27 mouse cellular contexts compared by ENCODE assay signal in the genomic region with DNA sequence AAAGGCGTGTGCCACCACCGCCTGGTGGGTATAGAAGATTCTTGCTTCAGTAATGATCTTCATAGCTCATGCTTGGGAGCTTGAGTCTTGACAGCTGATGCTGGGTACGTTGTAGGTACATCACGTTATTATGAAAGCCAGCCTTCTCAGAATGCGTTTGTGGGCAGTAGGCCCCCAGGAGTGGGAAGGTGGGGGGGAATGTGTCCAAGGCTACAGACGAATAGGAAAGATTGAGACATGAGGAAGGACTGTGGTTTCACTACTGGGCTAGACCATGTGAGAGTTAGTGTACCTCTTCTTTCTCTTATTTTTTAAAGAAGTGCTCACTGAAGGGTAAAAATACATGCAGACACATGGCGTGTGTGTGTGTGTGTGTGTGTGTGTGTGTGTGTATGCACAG. TPM values are rescaled to one million over a fixed set of nuclear protein-coding genes. Genes with fewer than 3 reads are reported as not detected.
DNase-seq lines count a peak whose midpoint lies in the region; ATAC-seq lines count a peak whose summit lies in the region.
"Had no signal": no experiment of that assay in that cellular context is flagged by ENCODE, and none has a peak within 500 bp of the region (broad histone marks: within the 10 kb centered on the region; RNA-seq: fewer than 3 reads in every experiment).

No protein-coding gene starts in this region.

- no peak for DNase-seq in heart, embryonic 10.5 days (ENCODE audit: low spot score)
- no peak for DNase-seq in heart, postnatal 4 days
- peak; percentile 18 for DNase-seq in A20 (ENCODE audit: low read depth, low spot score)
- DNase-seq in left cerebral cortex, adult 8-10 months (ENCODE audit: low spot score in 2 of 2) = no peak
- DNase-seq in urinary bladder, postnatal 10 days (ENCODE audit: low spot score) = no peak
- DNase-seq in left cerebral cortex, postnatal 4 days = no peak
- DNase-seq: adrenal gland, adult 8-10 months; adrenal gland, postnatal 14 days; adrenal gland, postnatal 36 days; cerebellum, adult 11-12 months; cerebellum, adult 2 months; cerebellum, adult 9-10 months; cerebellum, postnatal 10 days; cerebellum, postnatal 25 days; embryo, embryonic 11 days had no signal

- 0 out of 2 replicates have a peak, but pooled peaks have one; percentile 58 for ATAC-seq in common myeloid progenitor, adult 5-6 weeks (replicated peaks; ENCODE audit: low read depth, poor library complexity, severe bottlenecking)
- ATAC-seq in megakaryocyte progenitor cell, adult 5-6 weeks (replicated peaks; ENCODE audit: poor library complexity) = peak; percentile 88
- ATAC-seq: activated CD4-positive, CD25-positive, alpha-beta regulatory T cell, adult 4 months; forebrain, embryonic 14.5 days; forebrain, embryonic 16.5 days; Patski had no signal

- no peaks in the 10 kb centered on the region for H3K27me3 ChIP-seq in heart, embryonic 10.5 days (ENCODE audit: insufficient read depth, poor library complexity, severe bottlenecking)

- H3K27ac ChIP-seq in heart, embryonic 10.5 days = 0 out of 2 replicates have a peak overlapping the region, but pooled peaks have one; percentile 89
- H3K27ac ChIP-seq: embryonic facial prominence, embryonic 13.5 days; embryonic facial prominence, embryonic 15.5 days; forebrain, embryonic 10.5 days; forebrain, embryonic 12.5 days had no signal

- H3K9me3 ChIP-seq in heart, embryonic 10.5 days = no peaks in the 10 kb centered on the region
- H3K9me3 ChIP-seq: embryonic facial prominence, embryonic 13.5 days; embryonic facial prominence, embryonic 15.5 days; forebrain, embryonic 10.5 days; forebrain, embryonic 12.5 days; G1E had no signal

- WGBS in heart, embryonic 10.5 days = 85% methylated on average over 7 of the region's 7 CpGs

- intact Hi-C loops in left cerebral cortex, postnatal 4 days (cut with DNase I) = no loop called here

- H3K4me3 ChIP-seq in heart, embryonic 10.5 days = no peak overlapping the region
- H3K4me3 ChIP-seq: embryonic facial prominence, embryonic 13.5 days; embryonic facial prominence, embryonic 15.5 days; erythroblast, embryonic 14.5 days; forebrain, embryonic 10.5 days; forebrain, embryonic 12.5 days had no signal

- peaks cover 42% of the 10 kb centered on the region for H3K4me1 ChIP-seq in heart, embryonic 10.5 days

- H3K36me3 ChIP-seq in heart, embryonic 10.5 days = no peaks in the 10 kb centered on the region
- H3K36me3 ChIP-seq: embryonic facial prominence, embryonic 13.5 days; embryonic facial prominence, embryonic 15.5 days; forebrain, embryonic 10.5 days; forebrain, embryonic 12.5 days; G1E had no signal

RNA-seq across cellular contexts. Expression of a gene that starts 8.3 kb away (rescaled TPM):
- polyA plus RNA-seq in heart, embryonic 10.5 days (2016; fragmentation: Nextera tagmentation; extraction: Ambion mirVana) = 18.3 and 34.7 TPM in 2 replicates
- 100 to 1,000 TPM; 265 to 287 TPM for total RNA-seq in heart, postnatal 4 days (2021)
- total RNA-seq in common myeloid progenitor, adult 5-6 weeks (2017) = 0.69 TPM in 1 of 2 replicates, not detected in the other
- 0.05 TPM in 1 of 2 replicates, not detected in the other for total RNA-seq in megakaryocyte progenitor cell, adult 5-6 weeks (2015)
- 0.03 and 0.17 TPM in 2 replicates for total RNA-seq in megakaryocyte progenitor cell, adult 5-6 weeks (2017)
- 1 to 10 TPM; 4.7 to 6.5 (median 5.8) TPM for total RNA-seq in left cerebral cortex, adult 8-10 months (2022)
- total RNA-seq in left cerebral cortex, postnatal 4 days (2021) = 1 to 10 TPM; 1.0 to 2.6 TPM
- polyA plus RNA-seq: erythroblast, embryonic 14.5 days had no signal

Comparison
In these comparisons a context has a peak if more than half of its experiments do, and no peak if none do; other contexts are left out.
1. RNA of a gene that starts 8.3 kb away (total RNA-seq): 265 to 287 TPM in heart, postnatal 4 days; 4.7 to 6.5 TPM in left cerebral cortex, adult 8-10 months, 1.0 to 2.6 TPM in left cerebral cortex, postnatal 4 days, 0.69 TPM in common myeloid progenitor, adult 5-6 weeks and 0.03 to 0.17 TPM in megakaryocyte progenitor cell, adult 5-6 weeks; every median in the first group is over 10 times any median in the second.